35 mouse cellular contexts compared by ENCODE assay signal in the genomic region with DNA sequence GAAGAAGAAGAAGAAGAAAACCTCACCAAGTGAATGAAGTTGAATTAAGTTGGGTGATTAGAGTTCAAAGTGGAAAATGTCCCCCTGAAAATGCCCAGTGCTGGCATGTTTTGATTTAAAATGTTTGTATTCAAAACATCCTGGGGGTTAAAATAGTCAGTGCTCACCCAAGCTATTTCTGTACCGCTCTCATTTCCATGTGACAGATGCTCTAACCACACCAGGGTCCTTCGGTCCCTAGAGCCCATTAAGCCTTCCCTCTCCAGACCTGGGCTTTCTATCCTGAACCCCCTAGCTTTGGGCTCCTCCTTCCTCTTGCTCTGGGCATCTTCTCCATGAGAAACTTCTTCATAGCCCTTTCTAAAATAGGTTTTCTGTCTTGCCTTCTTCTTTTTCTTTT. TPM values are rescaled to one million over a fixed set of nuclear protein-coding genes. Genes with fewer than 3 reads are reported as not detected.
"Had no signal": no experiment of that assay in that cellular context is flagged by ENCODE, and none has a peak within 500 bp of the region (broad histone marks: within the 10 kb centered on the region; RNA-seq: fewer than 3 reads in every experiment).

No protein-coding gene starts in this region.

- DNase-seq: cerebellum, adult 9-10 months; cerebellum, adult 9-11 months; cerebellum, postnatal 10 days; cerebellum, postnatal 14 days; cerebellum, postnatal 25 days; cerebellum, postnatal 36 days; embryo, embryonic 11 days; forebrain, postnatal 0 days; gastrocnemius, adult 2 months; gastrocnemius, postnatal 10 days; gastrocnemius, postnatal 14 days; gastrocnemius, postnatal 25 days; gastrocnemius, postnatal 36 days; heart, adult 11 months; heart, adult 18-20 months; heart, adult 2 months had no signal

- H3K4me3 ChIP-seq: embryonic facial prominence, embryonic 10.5 days; embryonic facial prominence, embryonic 12.5 days; embryonic facial prominence, embryonic 13.5 days; embryonic facial prominence, embryonic 15.5 days; erythroblast, embryonic 14.5 days; forebrain, embryonic 10.5 days; forebrain, embryonic 12.5 days; forebrain, embryonic 13.5 days; forebrain, embryonic 15.5 days; gastrocnemius, adult 2 months; heart, adult 2 months; heart, embryonic 10.5 days had no signal

- H3K9me3 ChIP-seq: embryonic facial prominence, embryonic 10.5 days; embryonic facial prominence, embryonic 12.5 days; embryonic facial prominence, embryonic 13.5 days; embryonic facial prominence, embryonic 15.5 days; forebrain, embryonic 10.5 days; forebrain, embryonic 12.5 days; forebrain, embryonic 13.5 days; forebrain, embryonic 15.5 days; heart, embryonic 10.5 days had no signal

- H3K27ac ChIP-seq: embryonic facial prominence, embryonic 10.5 days; embryonic facial prominence, embryonic 12.5 days; embryonic facial prominence, embryonic 13.5 days; embryonic facial prominence, embryonic 15.5 days; forebrain, embryonic 10.5 days; forebrain, embryonic 12.5 days; forebrain, embryonic 13.5 days; forebrain, embryonic 15.5 days; gastrocnemius, adult 2 months; heart, adult 2 months; heart, embryonic 10.5 days had no signal

- H3K9ac ChIP-seq: embryonic facial prominence, embryonic 12.5 days; embryonic facial prominence, embryonic 13.5 days; embryonic facial prominence, embryonic 15.5 days; forebrain, embryonic 12.5 days; forebrain, embryonic 13.5 days; forebrain, embryonic 15.5 days; forebrain, postnatal 0 days had no signal

- H3K36me3 ChIP-seq: embryonic facial prominence, embryonic 10.5 days; embryonic facial prominence, embryonic 12.5 days; embryonic facial prominence, embryonic 13.5 days; embryonic facial prominence, embryonic 15.5 days; forebrain, embryonic 10.5 days; forebrain, embryonic 12.5 days; forebrain, embryonic 15.5 days; heart, embryonic 10.5 days had no signal

- H3K4me2 ChIP-seq: embryonic facial prominence, embryonic 12.5 days; embryonic facial prominence, embryonic 13.5 days; embryonic facial prominence, embryonic 15.5 days; forebrain, embryonic 12.5 days; forebrain, embryonic 13.5 days; forebrain, embryonic 15.5 days had no signal

- H3K27me3 ChIP-seq: embryonic facial prominence, embryonic 12.5 days; embryonic facial prominence, embryonic 13.5 days; embryonic facial prominence, embryonic 15.5 days; forebrain, embryonic 13.5 days; forebrain, embryonic 15.5 days had no signal

- ATAC-seq: forebrain, embryonic 13.5 days; forebrain, embryonic 14.5 days; forebrain, embryonic 15.5 days; forebrain, embryonic 16.5 days; forebrain, postnatal 0 days had no signal

- H3K4me1 ChIP-seq: embryonic facial prominence, embryonic 10.5 days; embryonic facial prominence, embryonic 12.5 days; embryonic facial prominence, embryonic 13.5 days; embryonic facial prominence, embryonic 15.5 days; forebrain, embryonic 10.5 days; forebrain, embryonic 12.5 days; forebrain, embryonic 13.5 days; forebrain, embryonic 15.5 days had no signal

RNA-seq across cellular contexts. Expression of gene Zfp385c, which starts 8.2 kb away (rescaled TPM):
- total RNA-seq: common myeloid progenitor, adult 5-6 weeks had no signal
- polyA plus RNA-seq: erythroblast, embryonic 14.5 days; forebrain, embryonic 11.5 days; forebrain, embryonic 14.5 days had no signal

RNA-seq across cellular contexts. Expression of gene Hspb9, which starts 29.6 kb away (rescaled TPM):
- total RNA-seq: common myeloid progenitor, adult 5-6 weeks; forebrain, postnatal 0 days; gastrocnemius, adult 18-20 months; gastrocnemius, adult 2 months; gastrocnemius, postnatal 10 days; gastrocnemius, postnatal 14 days; gastrocnemius, postnatal 25 days; gastrocnemius, postnatal 36 days; gastrocnemius, postnatal 4 days; heart, adult 18-20 months; heart, adult 2 months had no signal
- polyA plus RNA-seq: embryonic facial prominence, embryonic 11.5 days; embryonic facial prominence, embryonic 12.5 days; embryonic facial prominence, embryonic 13.5 days; embryonic facial prominence, embryonic 14.5 days; embryonic facial prominence, embryonic 15.5 days; erythroblast, embryonic 14.5 days; forebrain, embryonic 13.5 days; forebrain, embryonic 14.5 days; forebrain, embryonic 16.5 days; frontal cortex, adult 2 months had no signal
